Mouse (Mus musculus): ENCODE data around the gene Agap1.

GRCm38 (mm10) chr1:89616556-89616955 is 161.9 kb downstream of the Agap1 start:
- TF ChIP-seq CTCF (IDR thresholded peaks at IDR 0.05; ENCODE audit: low read depth) (no peak), EP300 (optimal IDR thresholded peaks at IDR 0.05) (no peak)

Measured in stomach, postnatal 0 days (tissue).